Mouse (Mus musculus) layer of hippocampus, postnatal 25 days (tissue): ENCODE measurements around the gene Smug1. TPM values are rescaled to one million over a fixed set of nuclear protein-coding genes. Genes with fewer than 3 reads are reported as not detected.

Experiments used
- DNase-seq, 2 experiments: peaks; one replicate each; pipeline ENCODE4 v3.0.0; 2022; ENCODE audit warnings: mixed read lengths in 2 of 2, low spot score in 1 of 2; ENCODE audit errors: extremely low spot score in 1 of 2
- total RNA-seq, 2 experiments: library from RNA; stranded (reverse); gene quantifications; 2 replicates each; pipeline ENCODE4 v1.2.3; 2021

The Smug1 gene
- total RNA-seq: 10 to 100 TPM; 17.4 to 20.2 TPM

GRCm38 (mm10) chr15:103167042-103167615 lies at the start of gene Smug1:
Gene Smug1 (minus strand): TSS chr15:103167092.
- DNase-seq: no peak

GRCm38 (mm10) chr15:103216052-103216451 lies 49.2 kb upstream of the Smug1 start:
- no peak for DNase-seq

- DNase-seq: peak; percentile 80 to 85
Measured at GRCm38 (mm10) chr15:103214971-103215907, 48.3 kb upstream of the Smug1 start.

GRCm38 (mm10) chr15:103214149-103214548 lies 47.3 kb upstream of the Smug1 start:
- DNase-seq: no peak

- no peak for DNase-seq
Measured at GRCm38 (mm10) chr15:103205156-103205555, 38.3 kb upstream of the Smug1 start.

- no peak for DNase-seq
Measured at GRCm38 (mm10) chr15:103202088-103202793, 35.3 kb upstream of the Smug1 start.

GRCm38 (mm10) chr15:103197785-103198184 lies 30.9 kb upstream of the Smug1 start:
- no peak for DNase-seq

GRCm38 (mm10) chr15:103196835-103197234 lies 29.9 kb upstream of the Smug1 start:
- no peak for DNase-seq

- no peak for DNase-seq
Measured at GRCm38 (mm10) chr15:103193606-103194005, 26.7 kb upstream of the Smug1 start.

GRCm38 (mm10) chr15:103190531-103191462 lies 23.9 kb upstream of the Smug1 start:
- peak in 1 of 2 experiments; percentile 71 for DNase-seq

GRCm38 (mm10) chr15:103190083-103190482 lies 23.2 kb upstream of the Smug1 start:
- no peak for DNase-seq

- no peak for DNase-seq
Measured at GRCm38 (mm10) chr15:103187803-103188202, 20.9 kb upstream of the Smug1 start.

GRCm38 (mm10) chr15:103185462-103186198 lies 18.7 kb upstream of the Smug1 start:
- peak in 1 of 2 experiments; percentile 61 for DNase-seq

GRCm38 (mm10) chr15:103183651-103184610 lies 17.0 kb upstream of the Smug1 start:
- DNase-seq: no peak

- peak in 1 of 2 experiments; percentile 65 for DNase-seq
Measured at GRCm38 (mm10) chr15:103183135-103183534, 16.2 kb upstream of the Smug1 start.

GRCm38 (mm10) chr15:103182166-103182790 lies 15.4 kb upstream of the Smug1 start:
- peak; percentile 75 to 90 for DNase-seq

GRCm38 (mm10) chr15:103180406-103180805 lies 13.5 kb upstream of the Smug1 start:
- no peak for DNase-seq

GRCm38 (mm10) chr15:103178767-103179166 lies 11.9 kb upstream of the Smug1 start:
- DNase-seq: no peak
